Mouse (Mus musculus) heart, embryonic 10.5 days (tissue): Measurements from ENCODE around the gene Tdrd5. TPM values are rescaled to one million over a fixed set of nuclear protein-coding genes. Genes with fewer than 3 reads are reported as not detected.

Experiments used
- DNase-seq: peaks from one replicate; pipeline ENCODE4 v3.0.0-alpha.2; 2017; ENCODE audit warnings: low spot score
- H3K27ac ChIP-seq: fragments of 300-500 bp; sonication (generic); 2 replicates; pipeline ENCODE4 v1.5.1; 2016; ENCODE audit warnings: mild to moderate bottlenecking
- H3K27me3 ChIP-seq: fragments of 300-500 bp; sonication (generic); 2 replicates; pipeline ENCODE4 v1.6.1; 2016; ENCODE audit warnings: mild to moderate bottlenecking; ENCODE audit not compliant: poor library complexity, insufficient read depth, severe bottlenecking
- H3K36me3 ChIP-seq: fragments of 300-500 bp; sonication (generic); 2 replicates; pipeline ENCODE4 v1.6.1; 2016; ENCODE audit warnings: mild to moderate bottlenecking, moderate library complexity
- H3K4me1 ChIP-seq: fragments of 300-500 bp; sonication (generic); 2 replicates; pipeline ENCODE4 v1.6.1; 2016; ENCODE audit warnings: mild to moderate bottlenecking
- H3K4me3 ChIP-seq: fragments of 300-500 bp; sonication (generic); 2 replicates; pipeline ENCODE4 v1.5.1; 2016; ENCODE audit warnings: mild to moderate bottlenecking, moderate library complexity
- H3K9me3 ChIP-seq: fragments of 300-500 bp; sonication (generic); 2 replicates; pipeline ENCODE4 v1.6.1; 2016; ENCODE audit warnings: mild to moderate bottlenecking, moderate library complexity
- WGBS: fragments of 180-500 bp; shearing (Covaris S2); methylation state at CpG from one replicate; pipeline ENCODE4 v1.1.7; 2016; 5-methylcytosine and 5-hydroxymethylcytosine counted together
- polyA plus RNA-seq: library from polyadenylated mRNA; unstranded; fragments of >200 nt; fragmentation: Nextera tagmentation; extraction: Ambion mirVana; gene quantifications from 2 replicates; pipeline ENCODE4 v1.2.1, GENCODE M21; 2016

The Tdrd5 gene
- polyA plus RNA-seq, 1 experiment from 2014 or later: 0.21 TPM

DNA sequence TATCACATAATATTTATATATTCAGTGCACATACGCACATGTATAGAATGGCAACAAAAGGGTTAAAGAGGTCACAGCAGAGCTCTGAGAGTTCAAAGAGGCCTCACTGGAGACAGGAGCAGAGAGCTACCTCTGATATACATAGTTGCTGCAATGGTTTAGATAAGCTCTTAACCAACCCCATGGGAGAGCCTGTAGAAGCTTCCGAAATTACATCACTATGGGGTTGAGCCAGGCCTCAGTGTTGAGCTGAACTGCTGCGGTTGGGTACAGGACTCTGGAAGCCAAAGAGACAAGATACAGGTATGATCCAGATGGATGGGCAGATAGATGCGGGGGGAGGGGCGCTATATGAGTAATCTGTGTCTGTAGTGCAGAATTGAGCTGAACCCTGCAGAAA lies 90.5 kb downstream of the Tdrd5 start:
- peak; percentile 87 for DNase-seq
- no peaks in the 10 kb centered on the region for H3K27me3 ChIP-seq
- H3K36me3 ChIP-seq: no peaks in the 10 kb centered on the region
- WGBS: 62% methylated on average over 5 of the region's 5 CpGs
- peak overlapping the region; percentile 12; the same call in 1 of the 2 replicates for H3K27ac ChIP-seq
- H3K4me1 ChIP-seq: peaks cover 28% of the 10 kb centered on the region
- no peaks in the 10 kb centered on the region for H3K9me3 ChIP-seq
- H3K4me3 ChIP-seq: peak overlapping the region; percentile 22; the same call in 1 of the 2 replicates

DNA sequence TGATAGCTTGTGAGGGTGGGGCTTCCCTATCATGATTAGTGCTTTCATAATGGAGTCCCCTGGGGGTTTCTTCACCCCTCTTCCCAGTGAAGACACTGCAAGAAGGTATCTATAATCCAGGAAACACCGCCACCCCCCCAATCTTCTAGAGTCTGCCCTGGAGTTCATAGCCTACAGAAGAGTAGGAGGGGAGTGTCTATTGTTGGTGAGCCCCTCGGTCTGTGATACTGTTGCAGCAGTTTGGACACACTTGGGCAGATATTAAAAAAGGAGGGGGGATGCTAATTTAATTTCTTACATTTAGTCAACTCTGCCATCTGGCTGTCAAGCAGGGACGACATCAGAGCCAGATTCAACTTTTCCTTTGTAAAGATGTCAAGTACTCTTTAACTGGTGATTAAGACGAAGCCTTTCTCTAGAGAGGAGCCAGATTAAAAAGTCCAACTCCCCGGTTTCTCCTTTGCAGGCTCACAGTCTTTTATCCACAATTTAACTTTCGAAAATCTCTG lies 91.6 kb downstream of the Tdrd5 start:
- Histone ChIP-seq H3K27me3 (peaks cover 6% of the 10 kb centered on the region; the same call in 1 of the 2 replicates), H3K9me3 (no peaks in the 10 kb centered on the region), H3K27ac (peak overlapping the region; percentile 6; the same call in 1 of the 2 replicates), H3K36me3 (no peaks in the 10 kb centered on the region), H3K4me3 (no peak overlapping the region), H3K4me1 (peaks cover 20% of the 10 kb centered on the region)
- DNase-seq: no peak
- WGBS: 64% methylated on average over 6 of the region's 6 CpGs

Other genes starting within 250 kb of the Tdrd5 start
- 1.1 and 3.1 TPM in 2 replicates for gene Fam163a, start 98.6 kb downstream of the Tdrd5 start, polyA plus RNA-seq
- gene Nphs2, start 7.1 kb upstream of the Tdrd5 start, polyA plus RNA-seq: not detected in 2 replicates
- gene Gm2000, start 62.4 kb upstream of the Tdrd5 start, polyA plus RNA-seq: 667 and 794 TPM in 2 replicates
- gene Axdnd1, start 117.5 kb upstream of the Tdrd5 start, polyA plus RNA-seq: 0.20 and 0.43 TPM in 2 replicates
- gene Soat1, start 170.7 kb upstream of the Tdrd5 start, polyA plus RNA-seq: 45.6 and 60.6 TPM in 2 replicates
- gene Gm10031, start 220.3 kb upstream of the Tdrd5 start, polyA plus RNA-seq: 0.23 and 0.32 TPM in 2 replicates